Comparison of ENCODE assay signal across 8 mouse cellular contexts in genomic region chr1:134078802-134079476, GRCm38 (mm10). TPM values are rescaled to one million over a fixed set of nuclear protein-coding genes. Genes with fewer than 3 reads are reported as not detected.
DNase-seq lines count a peak whose midpoint lies in the region; ATAC-seq and TF ChIP-seq lines count a peak whose summit lies in the region.

Gene Btg2, minus strand, starts transcription at chr1:134079120.

- H3K4me1 ChIP-seq in MEL (ENCODE audit: control insufficient read depth in 1 of 2, insufficient read depth in 2 of 2, low read length in 2 of 2) = peaks cover 2 to 31% of the 10 kb centered on the region in 2 experiments
- H3K4me1 ChIP-seq in cerebellum, adult 2 months (ENCODE audit: control insufficient read depth, insufficient read depth, low read length) = peaks cover 29% of the 10 kb centered on the region
- peaks cover 27% of the 10 kb centered on the region for H3K4me1 ChIP-seq in lung, postnatal 0 days (ENCODE audit: insufficient read depth, low read depth, low read length)

- H3K4me3 ChIP-seq in MEL (ENCODE audit: control insufficient read depth in 1 of 2, insufficient read depth in 1 of 2, low read depth in 2 of 2, low read length in 2 of 2) = peak within 1 kb of the TSS; percentile 61 to 72
- peak within 1 kb of the TSS; percentile 92 for H3K4me3 ChIP-seq in cerebellum, adult 2 months (replicated peaks; ENCODE audit: insufficient read depth, low read depth, low read length)
- H3K4me3 ChIP-seq in lung, postnatal 0 days (ENCODE audit: low read depth, low read length) = peak within 1 kb of the TSS; percentile 99

- TF ChIP-seq POLR2A in MEL (IDR thresholded peaks at IDR 0.05; ENCODE audit: control insufficient read depth in 1 of 2, insufficient read depth in 1 of 2, low read depth in 1 of 2, low read length in 2 of 2, poor library complexity in 1 of 2) = peak; percentile 98 to 99
- peak; percentile 100 for TF ChIP-seq POLR2A in cerebellum, adult 2 months (IDR thresholded peaks at IDR 0.05; ENCODE audit: borderline replicate concordance, insufficient read depth, low read length)

- peaks cover 0 to 16% of the 10 kb centered on the region in 2 experiments; a peak in 2 of 4 replicates for H3K36me3 ChIP-seq in MEL (ENCODE audit: control insufficient read depth in 1 of 2, insufficient read depth in 2 of 2, low read length in 2 of 2)
- peaks cover 30% of the 10 kb centered on the region for H3K36me3 ChIP-seq in lung, postnatal 0 days (ENCODE audit: insufficient read depth, low read length)

- no peaks in the 10 kb centered on the region; the same call in 1 of the 2 replicates for H3K79me2 ChIP-seq in MEL (ENCODE audit: control insufficient read depth, insufficient read depth, low read length, poor library complexity)

- peak within 1 kb of the TSS; percentile 85 for H3K4me2 ChIP-seq in lung, postnatal 0 days (replicated peaks; ENCODE audit: low read depth, low read length)

- peak within 1 kb of the TSS; percentile 70 for H3K9ac ChIP-seq in MEL (ENCODE audit: control insufficient read depth, low read depth, low read length, poor library complexity, severe bottlenecking)
- peak within 1 kb of the TSS; percentile 99 for H3K9ac ChIP-seq in lung, postnatal 0 days (replicated peaks; ENCODE audit: low read depth)

- peak; percentile 69 to 72 for ATAC-seq in hematopoietic stem cell, adult 5-6 weeks (replicated peaks in 1 of 2; ENCODE audit: insufficient read depth in 1 of 2, low FRiP score in 2 of 2, low TSS enrichment in 1 of 2, low read depth in 1 of 2, poor library complexity in 2 of 2, severe bottlenecking in 2 of 2)
- peak; percentile 92 for ATAC-seq in lung, postnatal 0 days

- H3K27ac ChIP-seq in MEL (ENCODE audit: control insufficient read depth, low read depth, low read length) = peak within 1 kb of the TSS; percentile 82
- H3K27ac ChIP-seq in cerebellum, adult 2 months (ENCODE audit: insufficient read depth, low read length) = peak within 1 kb of the TSS; percentile 78
- peak within 1 kb of the TSS; percentile 97 for H3K27ac ChIP-seq in lung, postnatal 0 days (ENCODE audit: low read length)

- peak; percentile 92 for DNase-seq in MEL (ENCODE audit: low read depth, low spot score)
- peak; percentile 98 to 99 for DNase-seq in cerebellum, adult 2 months
- peak; percentile 95 for DNase-seq in forelimb bud, embryonic 11.5 days (ENCODE audit: low read depth, low spot score)
- peak; percentile 97 for DNase-seq in layer of hippocampus, adult 9-11 months
- DNase-seq in lung, postnatal 0 days (ENCODE audit: low spot score) = peak; percentile 99
- DNase-seq in ovary, postnatal 14 days (ENCODE audit: low spot score) = peak; percentile 93
- DNase-seq in thymus, postnatal 14 days = peak; percentile 98

- TF ChIP-seq RAD21 in MEL (IDR thresholded peaks at IDR 0.05; ENCODE audit: low read depth, low read length) = no peak

- WGBS in cerebellum, adult 2 months = under 1% methylated on average over 55 of the region's 62 CpGs
- under 1% methylated on average over 55 of the region's 62 CpGs for WGBS in lung, postnatal 0 days

- H3K27me3 ChIP-seq in MEL (ENCODE audit: control insufficient read depth in 1 of 2, insufficient read depth in 2 of 2, low read length in 2 of 2) = no peaks in the 10 kb centered on the region
- H3K27me3 ChIP-seq in cerebellum, adult 2 months (ENCODE audit: control insufficient read depth, insufficient read depth, low read length) = no peaks in the 10 kb centered on the region
- H3K27me3 ChIP-seq in lung, postnatal 0 days (replicated peaks; ENCODE audit: insufficient read depth, low read length) = no peaks in the 10 kb centered on the region

- TF ChIP-seq EP300 in MEL (IDR thresholded peaks at IDR 0.05; ENCODE audit: low read depth in 1 of 2, low read length in 2 of 2) = no peak
- TF ChIP-seq EP300 in lung, postnatal 0 days (IDR thresholded peaks at IDR 0.05) = no peak

- no peaks in the 10 kb centered on the region for H3K9me3 ChIP-seq in MEL (replicated peaks; ENCODE audit: insufficient read depth, low read length)
- H3K9me3 ChIP-seq in lung, postnatal 0 days (ENCODE audit: low read length) = no peaks in the 10 kb centered on the region

- no peak for TF ChIP-seq CTCF in MEL (IDR thresholded peaks at IDR 0.05 in 2 of 3, conservative IDR thresholded peaks at IDR 0.05 in 1 of 3; ENCODE audit: control insufficient read depth in 1 of 3, insufficient read depth in 1 of 3, low read depth in 2 of 3, low read length in 3 of 3, poor library complexity in 1 of 3, severe bottlenecking in 1 of 3)
- no peak for TF ChIP-seq CTCF in cerebellum, adult 2 months (IDR thresholded peaks at IDR 0.05; ENCODE audit: borderline replicate concordance, insufficient read depth, low read depth, low read length)
- peak; percentile 27 for TF ChIP-seq CTCF in lung, postnatal 0 days (IDR thresholded peaks at IDR 0.05)

TF ChIP-seq in MEL, 35 proteins besides CTCF, POLR2A, EP300 and RAD21:
- TF ChIP-seq ZKSCAN1 (IDR thresholded peaks at IDR 0.05; ENCODE audit: low read depth, low read length) (no peak), JUND (IDR thresholded peaks at IDR 0.05; ENCODE audit: low read depth, low read length) (no peak), CHD1 (IDR thresholded peaks at IDR 0.05; ENCODE audit: low read depth, low read length) (no peak), TBP (IDR thresholded peaks at IDR 0.05; ENCODE audit: low read depth, low read length) (peak; percentile 94), SIN3A (IDR thresholded peaks at IDR 0.05; ENCODE audit: low read length) (peak; percentile 60; the same call in 1 of the 2 replicates), ZMIZ1 (IDR thresholded peaks at IDR 0.05; ENCODE audit: low read depth, low read length) (peak; percentile 99), NRF1 (IDR thresholded peaks at IDR 0.05; ENCODE audit: insufficient read depth, low read depth, low read length, poor library complexity, severe bottlenecking) (0 out of 2 replicates have a peak, but pooled peaks have one; percentile 27), ETS1 (IDR thresholded peaks at IDR 0.05; ENCODE audit: low read depth, low read length) (peak; percentile 72), NELFE (IDR thresholded peaks at IDR 0.05; ENCODE audit: low read depth, low read length) (peak; percentile 94), HCFC1 (IDR thresholded peaks at IDR 0.05; ENCODE audit: low read depth, low read length) (0 out of 2 replicates have a peak, but pooled peaks have one; percentile 23), POLR2AphosphoS2 (IDR thresholded peaks at IDR 0.05; ENCODE audit: low read length) (peak; percentile 89; the same call in 1 of the 2 replicates), TCF12 (IDR thresholded peaks at IDR 0.05; ENCODE audit: low read depth, low read length) (peak; percentile 65)

RNA-seq across cellular contexts. Expression of gene Btg2, which starts in this region (rescaled TPM):
- 2.1 and 2.7 TPM in 2 replicates for total RNA-seq in MEL (2012; rRNA removed)
- polyA plus RNA-seq in MEL (2012; ENCODE audit: insufficient read depth in 1 of 2, insufficient read length in 2 of 2, low read depth in 1 of 2, low replicate concordance in 2 of 2, missing spikeins in 1 of 2) = 1 to 10 TPM in 1 of 2 experiments, not detected in 1; 3.6 TPM
- 11.9 and 15.3 TPM in 2 replicates for polyA plus RNA-seq in cerebellum, adult 2 months (2012; rRNA removed)
- 141 and 174 TPM in 2 replicates for total RNA-seq in hematopoietic stem cell, adult 5-6 weeks (2017)
- 177 and 184 TPM in 2 replicates for polyA plus RNA-seq in lung, postnatal 0 days (2015; fragmentation: Nextera tagmentation; extraction: Ambion mirVana)

Comparison
In these comparisons a context has a peak if more than half of its experiments do, and no peak if none do; other contexts are left out.
1. Peak in every context shown above with its lines: DNase-seq, ATAC-seq, H3K4me3 ChIP-seq and H3K27ac ChIP-seq.
2. RNA of gene Btg2 (total RNA-seq): 141 to 174 TPM in hematopoietic stem cell, adult 5-6 weeks; 2.1 to 2.7 TPM in MEL; every median in the first group is over 10 times any median in the second.
3. RNA of gene Btg2 (polyA plus RNA-seq): 177 to 184 TPM in lung, postnatal 0 days; 11.9 to 15.3 TPM in cerebellum, adult 2 months and 3.6 TPM in MEL; every median in the first group is over 10 times any median in the second.